Mouse (Mus musculus) kidney, adult 9 months (tissue): ENCODE results near the gene Tmem211.
A peak's percentile ranks its signal among the peaks of the same experiment; 100 is the strongest.

ENCODE experiments used
- DNase-seq: peaks from one replicate; pipeline ENCODE4 v3.0.0; 2022

Tmem211 gene

GRCm38 (mm10) chr5:113214041-113214440, 12.7 kb upstream of the Tmem211 start:
- no peak for DNase-seq

- peak; percentile 71 for DNase-seq
Observed at GRCm38 (mm10) chr5:113214455-113214854, 12.3 kb upstream of the Tmem211 start.

- peak; percentile 34 for DNase-seq
Observed at GRCm38 (mm10) chr5:113215610-113216011, 11.1 kb upstream of the Tmem211 start.

GRCm38 (mm10) chr5:113216328-113216960, 10.3 kb upstream of the Tmem211 start:
- DNase-seq: peak; percentile 89

- DNase-seq: peak; percentile 68
Observed at GRCm38 (mm10) chr5:113217076-113217475, 9.6 kb upstream of the Tmem211 start.

- DNase-seq: peak; percentile 52
Observed at GRCm38 (mm10) chr5:113218617-113219235, 8.0 kb upstream of the Tmem211 start.

- peak; percentile 63 for DNase-seq
Observed at GRCm38 (mm10) chr5:113219450-113219849, 7.3 kb upstream of the Tmem211 start.

- DNase-seq: peak; percentile 63
Observed at GRCm38 (mm10) chr5:113219876-113220275, 6.8 kb upstream of the Tmem211 start.

GRCm38 (mm10) chr5:113220383-113221146, 6.1 kb upstream of the Tmem211 start:
- DNase-seq: peak; percentile 92

- DNase-seq: peak; percentile 86
Observed at GRCm38 (mm10) chr5:113221147-113221865, 5.4 kb upstream of the Tmem211 start, which contains the start of gene 2900026A02Rik. TSS of gene 2900026A02Rik (minus strand) at chr5:113221236.

- no peak for DNase-seq
Observed at GRCm38 (mm10) chr5:113223888-113224287, 2.8 kb upstream of the Tmem211 start.

- DNase-seq: no peak
Observed at GRCm38 (mm10) chr5:113225271-113225670, 1.4 kb upstream of the Tmem211 start.

- DNase-seq: no peak
Observed at GRCm38 (mm10) chr5:113225686-113226435, 848 bp upstream of the Tmem211 start.

- no peak for DNase-seq
Observed at GRCm38 (mm10) chr5:113230196-113230595, 3.5 kb downstream of the Tmem211 start.

GRCm38 (mm10) chr5:113249263-113249930, 22.7 kb downstream of the Tmem211 start:
- no peak for DNase-seq

GRCm38 (mm10) chr5:113250806-113251205, 24.1 kb downstream of the Tmem211 start:
- DNase-seq: no peak

- no peak for DNase-seq
Observed at GRCm38 (mm10) chr5:113265637-113266036, 38.9 kb downstream of the Tmem211 start.

- no peak for DNase-seq
Observed at GRCm38 (mm10) chr5:113268246-113268645, 41.5 kb downstream of the Tmem211 start.

- no peak for DNase-seq
Observed at GRCm38 (mm10) chr5:113270043-113270442, 43.3 kb downstream of the Tmem211 start.

GRCm38 (mm10) chr5:113271207-113271811, 44.6 kb downstream of the Tmem211 start:
- DNase-seq: no peak

GRCm38 (mm10) chr5:113275839-113276238, 49.1 kb downstream of the Tmem211 start:
- no peak for DNase-seq
